Mouse (Mus musculus) yolk sac, embryonic 10.5 days (tissue): ENCODE data around the gene Klhl6.
"Not testable (repeated sequence)": the region's sequence is repeated elsewhere in the genome, so short reads cannot be mapped to it uniquely, and the experiment has no call there.

ENCODE experiments used
- DNase-seq: peaks from one replicate; pipeline ENCODE4 v3.0.0-alpha.2; 2017; ENCODE audit warnings: low spot score

The Klhl6 gene

GRCm38 (mm10) chr16:19982537-19983257 is at the start of gene Klhl6:
Gene Klhl6, minus strand, starts transcription at chr16:19983037.
- DNase-seq = peak; percentile 42

DNA sequence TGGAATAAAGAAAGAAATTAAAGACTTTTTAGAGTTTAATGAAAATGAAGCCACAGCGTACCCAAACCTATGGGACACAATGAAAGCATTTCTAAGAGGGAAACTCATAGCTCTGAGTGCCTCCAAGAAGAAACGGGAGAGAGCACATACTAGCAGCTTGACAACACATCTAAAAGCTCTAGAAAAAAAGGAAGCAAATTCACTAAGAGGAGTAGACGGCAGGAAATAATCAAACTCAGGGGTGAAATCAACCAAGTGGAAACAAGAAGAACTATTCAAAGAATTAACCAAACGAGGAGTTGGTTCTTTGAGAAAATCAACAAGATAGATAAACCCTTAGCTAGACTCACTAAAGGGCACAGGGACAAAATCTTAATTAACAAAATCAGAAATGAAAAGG is 44.4 kb upstream of the Klhl6 start:
- not testable (repeated sequence) for DNase-seq

- no peak for DNase-seq
These were observed 40.0 kb upstream of the Klhl6 start for GRCm38 (mm10) chr16:20022821-20023220.

GRCm38 (mm10) chr16:20021848-20022247 is 39.0 kb upstream of the Klhl6 start:
- no peak for DNase-seq

- DNase-seq = no peak
These were observed 29.8 kb upstream of the Klhl6 start for GRCm38 (mm10) chr16:20012647-20013046.

GRCm38 (mm10) chr16:20006066-20006465 is 23.2 kb upstream of the Klhl6 start:
- no peak for DNase-seq

DNA sequence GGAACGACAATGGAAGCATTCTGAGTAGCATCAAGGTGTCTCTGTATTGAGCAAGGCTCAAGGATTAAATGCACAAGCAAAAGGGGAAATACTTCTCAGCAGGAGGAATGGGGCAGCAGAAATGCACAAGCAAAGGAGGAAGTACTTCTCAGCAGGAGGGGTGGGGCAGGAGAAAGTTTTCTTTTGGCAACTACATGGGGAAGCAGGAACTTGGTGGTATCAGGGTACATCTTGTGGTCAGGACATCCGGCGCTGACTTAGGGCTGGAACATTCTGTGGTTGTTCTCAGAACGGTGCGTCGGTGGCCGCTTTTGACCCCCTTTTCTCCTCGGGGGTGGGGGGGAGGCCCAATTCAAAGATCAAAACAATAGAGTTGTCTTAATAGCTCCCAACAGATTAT is 17.4 kb upstream of the Klhl6 start:
- not testable (repeated sequence) for DNase-seq

DNA sequence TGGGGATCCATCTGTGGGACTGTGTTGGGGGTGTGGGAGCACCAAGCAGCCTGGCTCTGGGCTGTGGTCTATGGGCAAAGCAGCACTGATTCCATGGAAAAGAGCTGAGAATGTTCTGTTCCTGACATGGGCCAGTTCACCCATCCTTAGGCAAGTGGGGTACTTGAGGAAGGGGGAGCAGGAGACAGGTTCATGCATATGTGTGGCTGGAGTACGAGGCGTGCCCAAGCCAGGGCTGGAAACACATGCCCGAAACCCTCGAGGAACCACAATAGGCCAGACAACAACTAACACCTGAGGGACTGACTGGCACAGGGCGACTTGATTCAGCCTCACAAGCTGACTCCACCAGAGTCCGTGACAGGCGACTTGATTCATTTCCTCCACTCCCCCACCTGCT is 14.8 kb upstream of the Klhl6 start:
- DNase-seq = no peak

DNA sequence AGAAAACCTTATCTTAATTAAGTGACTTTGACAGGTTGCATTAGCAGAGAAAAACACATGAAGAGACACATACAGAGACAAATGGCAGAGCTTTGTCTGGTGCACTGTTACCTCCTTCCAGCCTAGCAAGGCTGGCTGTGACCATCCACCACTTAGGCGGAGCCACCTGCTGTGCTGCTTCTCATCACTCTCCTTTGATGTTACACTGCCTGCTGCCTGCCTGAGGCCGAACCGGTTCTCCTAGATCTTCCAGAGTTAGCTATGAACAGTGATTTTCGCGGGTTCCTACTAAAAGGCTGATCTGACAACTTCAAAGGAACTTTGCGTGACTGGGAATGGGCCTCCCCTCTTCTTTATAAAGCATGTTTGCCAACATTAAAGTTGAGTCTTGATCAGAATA is 14.1 kb upstream of the Klhl6 start:
- DNase-seq = not testable (repeated sequence)

GRCm38 (mm10) chr16:19995818-19996217 is 13.0 kb upstream of the Klhl6 start:
- no peak for DNase-seq

DNA sequence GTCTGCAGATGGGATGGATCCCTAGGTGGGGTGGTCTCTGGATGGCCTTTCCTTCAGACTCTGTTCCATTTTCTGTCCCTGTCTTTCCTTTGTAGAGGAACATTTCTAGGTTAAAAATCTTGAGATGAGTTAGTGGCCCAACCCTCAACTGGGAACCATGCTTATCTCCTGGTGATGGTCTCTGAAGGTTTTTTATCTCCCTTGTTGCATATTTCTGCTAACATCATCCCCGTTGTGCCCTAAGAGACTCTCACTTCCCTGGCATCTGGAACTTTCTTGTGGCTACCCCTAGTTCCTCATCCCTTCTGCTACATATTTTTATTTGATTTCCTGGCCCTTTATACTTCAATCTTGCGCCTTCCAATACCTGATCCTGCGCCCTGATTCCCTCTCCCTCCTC is 10.4 kb upstream of the Klhl6 start:
- no peak for DNase-seq

DNA sequence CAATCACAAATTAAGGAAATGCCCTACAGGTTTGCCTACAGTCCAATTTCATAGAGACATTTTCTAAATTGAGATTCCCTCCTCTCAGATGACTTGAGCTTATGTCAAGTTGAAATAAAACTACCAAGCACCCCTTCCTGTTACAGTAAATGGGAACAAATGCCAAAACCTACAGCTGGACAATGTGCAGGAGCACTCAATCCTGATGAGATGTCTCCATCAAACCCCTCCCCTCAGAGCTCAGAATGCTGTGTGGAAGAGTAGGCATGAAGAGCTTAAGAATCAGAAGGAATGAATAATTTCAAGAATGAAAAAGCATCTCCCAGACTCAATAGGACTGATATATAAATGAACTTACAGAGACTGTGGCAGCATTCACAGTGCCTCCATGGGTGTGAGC is 7.7 kb upstream of the Klhl6 start:
- DNase-seq = no peak

GRCm38 (mm10) chr16:19987589-19987988 is 4.8 kb upstream of the Klhl6 start:
- DNase-seq = no peak

GRCm38 (mm10) chr16:19984884-19985643 is 2.2 kb upstream of the Klhl6 start:
- DNase-seq = no peak

DNA sequence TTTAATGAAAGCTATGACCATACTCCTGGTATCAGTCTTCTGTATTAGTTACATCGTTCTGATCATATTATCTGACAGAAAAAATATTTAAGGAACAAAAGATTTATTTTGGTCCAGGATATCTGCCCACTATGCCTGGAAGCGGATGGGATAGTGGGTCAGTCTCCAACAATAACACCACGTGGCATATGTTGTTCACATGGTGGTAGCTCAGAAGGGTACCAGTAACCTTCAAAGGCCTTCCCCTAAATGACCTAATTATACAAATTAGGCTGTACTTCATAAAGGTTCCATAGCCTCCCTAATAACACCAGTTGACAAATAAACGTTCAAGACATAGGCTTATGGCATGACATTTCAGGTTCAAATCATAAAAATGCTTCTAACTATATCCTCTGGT is 722 bp upstream of the Klhl6 start:
- no peak for DNase-seq

GRCm38 (mm10) chr16:19981684-19982083 is 1.2 kb downstream of the Klhl6 start:
- DNase-seq = no peak

DNA sequence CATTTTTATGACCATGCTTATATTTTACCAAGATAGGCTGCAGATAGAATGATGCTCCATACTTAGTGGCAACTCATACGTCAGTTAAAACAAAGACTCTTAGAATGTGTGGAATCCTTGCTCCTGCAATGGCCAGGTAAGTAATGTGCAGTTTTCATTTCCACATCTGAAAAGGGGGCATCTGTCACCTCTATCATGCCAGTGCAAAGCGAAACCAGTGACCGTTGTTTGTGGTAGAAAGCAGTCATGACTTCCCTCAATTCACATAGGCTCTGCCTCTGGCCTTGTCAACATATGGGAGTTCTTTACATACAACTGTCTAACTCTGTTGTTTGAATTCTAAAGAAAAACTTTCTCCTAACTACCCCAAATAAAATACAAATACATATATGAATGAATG is 1.8 kb downstream of the Klhl6 start:
- no peak for DNase-seq

DNA sequence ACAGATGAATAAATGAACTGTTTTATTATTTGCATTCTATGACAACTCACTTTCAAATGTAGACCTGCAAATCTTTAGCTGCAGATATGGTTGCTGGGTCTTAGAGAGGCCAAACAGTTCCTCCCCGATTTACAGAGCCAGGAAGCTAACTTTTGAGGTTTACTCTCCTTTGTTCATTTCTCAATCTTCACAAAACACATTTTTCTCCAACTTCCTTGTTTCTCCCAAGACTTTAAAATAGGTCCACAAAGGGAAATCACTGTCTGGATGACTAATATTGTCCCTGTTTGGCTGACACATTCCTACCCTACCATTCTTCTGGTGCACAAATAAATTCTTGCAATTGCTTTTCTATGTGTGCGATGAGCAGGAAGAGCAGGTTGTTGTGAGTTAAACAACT is 3.1 kb downstream of the Klhl6 start:
- DNase-seq = no peak

- DNase-seq = no peak
These were observed 5.6 kb downstream of the Klhl6 start for GRCm38 (mm10) chr16:19977282-19977681.

- DNase-seq = no peak
These were observed 6.0 kb downstream of the Klhl6 start for GRCm38 (mm10) chr16:19976825-19977224.

DNA sequence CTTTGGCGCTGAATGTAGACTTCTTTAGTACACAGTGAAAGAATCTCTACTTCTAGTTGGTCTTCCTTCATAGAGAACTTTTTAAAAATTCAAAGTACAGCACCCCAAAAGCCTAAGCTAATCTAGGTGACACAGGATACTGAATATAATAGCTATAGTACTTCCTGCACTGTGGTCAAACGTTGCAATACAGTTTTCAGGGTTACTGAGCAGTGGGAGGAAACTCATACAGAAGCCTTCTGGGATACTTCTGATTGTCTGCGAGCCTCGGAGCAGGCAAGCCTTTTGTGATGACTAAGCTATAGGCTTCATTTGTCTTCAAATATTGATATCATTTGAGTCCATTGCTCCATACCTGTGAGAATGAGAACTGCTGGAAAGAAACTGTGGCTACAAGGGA is 7.4 kb downstream of the Klhl6 start:
- no peak for DNase-seq

DNA sequence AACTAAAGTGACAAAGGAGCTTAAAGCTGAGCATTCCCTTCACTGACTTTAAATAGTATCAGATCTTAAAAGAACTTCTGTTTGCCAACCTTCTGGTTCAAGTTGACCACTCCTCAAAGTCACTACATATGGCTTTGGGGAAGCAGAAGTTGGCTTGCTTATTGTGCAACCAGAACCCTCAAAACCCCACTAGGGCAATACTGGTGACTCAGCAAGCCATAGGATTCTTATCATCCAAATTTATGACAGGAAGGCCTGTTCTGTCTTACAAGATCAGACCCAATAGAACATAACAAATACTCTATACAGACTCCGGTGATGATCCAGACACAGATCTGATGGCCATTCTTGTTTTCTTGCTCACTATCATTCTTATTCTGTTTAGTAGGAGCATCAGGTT is 9.4 kb downstream of the Klhl6 start:
- no peak for DNase-seq

DNA sequence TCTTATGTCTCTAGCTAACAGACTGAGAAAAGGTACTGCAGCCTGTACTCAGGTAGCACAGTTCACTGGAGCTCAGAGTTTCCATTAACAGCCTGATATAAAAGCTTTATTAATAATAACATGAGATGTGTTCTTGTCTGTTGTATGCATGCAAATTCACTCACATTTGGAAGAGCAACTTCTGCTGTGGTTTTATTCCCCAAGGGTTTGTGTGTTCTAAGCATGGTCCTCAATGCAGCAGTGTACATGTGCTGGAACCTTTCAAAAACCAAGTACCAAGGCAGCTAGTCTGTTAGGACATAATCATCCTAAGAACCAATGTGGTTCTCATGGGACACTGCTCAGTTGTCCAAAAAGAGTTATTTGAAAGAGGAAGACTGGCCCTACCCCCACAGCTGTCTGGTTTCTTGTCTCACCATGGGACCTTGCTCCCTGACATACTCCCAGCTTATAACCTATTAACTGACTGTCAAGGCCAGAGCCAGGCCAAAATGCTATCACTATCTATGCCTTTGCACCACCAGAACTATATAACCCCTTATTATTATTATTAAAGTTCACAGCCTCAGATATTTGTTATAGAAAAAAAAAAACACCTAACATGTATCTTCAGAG is 10.0 kb downstream of the Klhl6 start:
- no peak for DNase-seq
